Mouse (Mus musculus) c-Kit-negative CD71-positive TER-119-positive erythroid progenitor cells, embryonic 14.5 days (primary cell): Measurements from ENCODE around the gene Tmem115.

ENCODE experiments used
- DNase-seq: peaks from one replicate; pipeline ENCODE4 v3.0.0-alpha.2; 2013; ENCODE audit warnings: low read depth, low spot score

Gene Tmem115

GRCm38 (mm10) chr9:107521711-107522399 is 11.9 kb upstream of the Tmem115 start:
- DNase-seq: no peak

- no peak for DNase-seq
Observed at GRCm38 (mm10) chr9:107522400-107522711, 11.4 kb upstream of the Tmem115 start.

- DNase-seq: peak; percentile 54
Observed at GRCm38 (mm10) chr9:107526198-107527026, 7.3 kb upstream of the Tmem115 start.

DNA sequence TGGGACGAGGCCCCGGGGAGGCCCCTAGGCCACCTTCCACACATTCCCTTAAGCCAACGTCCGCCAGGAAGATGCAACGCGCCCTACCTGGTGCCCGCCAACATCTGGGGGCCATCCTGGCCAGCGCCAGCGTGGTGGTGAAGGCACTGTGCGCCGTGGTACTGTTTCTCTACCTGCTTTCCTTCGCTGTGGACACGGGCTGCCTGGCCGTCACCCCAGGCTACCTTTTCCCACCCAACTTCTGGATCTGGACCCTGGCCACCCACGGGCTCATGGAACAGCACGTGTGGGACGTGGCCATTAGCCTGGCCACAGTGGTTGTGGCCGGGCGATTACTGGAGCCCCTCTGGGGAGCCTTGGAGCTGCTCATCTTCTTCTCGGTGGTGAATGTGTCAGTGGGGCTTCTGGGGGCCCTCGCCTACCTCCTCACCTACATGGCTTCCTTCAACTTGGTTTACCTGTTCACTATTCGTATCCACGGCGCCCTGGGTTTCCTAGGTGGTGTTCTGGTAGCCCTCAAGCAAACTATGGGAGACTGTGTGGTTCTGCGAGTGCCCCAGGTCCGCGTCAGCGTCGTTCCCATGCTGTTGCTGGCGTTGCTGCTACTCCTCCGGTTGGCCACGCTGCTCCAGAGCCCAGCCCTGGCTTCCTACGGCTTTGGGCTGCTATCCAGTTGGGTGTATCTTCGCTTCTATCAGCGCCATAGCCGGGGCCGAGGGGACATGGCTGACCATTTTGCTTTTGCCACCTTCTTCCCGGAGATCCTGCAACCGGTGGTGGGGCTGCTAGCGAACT is 860 bp downstream of the Tmem115 start:
- no peak for DNase-seq

DNA sequence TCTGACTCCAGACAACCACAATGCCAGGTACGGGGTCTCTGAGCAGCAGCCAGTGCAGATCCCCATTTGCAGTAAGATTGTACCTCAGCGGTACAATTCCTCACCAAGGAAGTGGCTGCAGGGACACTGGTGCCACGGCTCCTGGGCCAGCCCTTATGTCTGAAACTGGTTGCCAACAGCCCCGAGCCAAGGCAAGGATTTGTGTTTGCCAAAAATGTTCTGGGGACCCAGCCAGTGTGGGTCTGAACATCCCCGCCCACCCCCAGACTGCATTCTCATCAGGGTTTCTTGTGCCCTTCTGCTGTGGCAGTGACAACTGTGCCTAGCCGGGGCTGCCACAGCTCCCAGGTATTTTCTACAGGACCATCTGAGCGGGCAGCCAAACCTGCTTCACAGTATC is 4.5 kb downstream of the Tmem115 start:
- no peak for DNase-seq

GRCm38 (mm10) chr9:107538711-107539110 is 5.0 kb downstream of the Tmem115 start:
- DNase-seq: no peak

- no peak for DNase-seq
Observed at GRCm38 (mm10) chr9:107539940-107540339, 6.2 kb downstream of the Tmem115 start.

- no peak for DNase-seq
Observed at GRCm38 (mm10) chr9:107540420-107540819, 6.7 kb downstream of the Tmem115 start.

DNA sequence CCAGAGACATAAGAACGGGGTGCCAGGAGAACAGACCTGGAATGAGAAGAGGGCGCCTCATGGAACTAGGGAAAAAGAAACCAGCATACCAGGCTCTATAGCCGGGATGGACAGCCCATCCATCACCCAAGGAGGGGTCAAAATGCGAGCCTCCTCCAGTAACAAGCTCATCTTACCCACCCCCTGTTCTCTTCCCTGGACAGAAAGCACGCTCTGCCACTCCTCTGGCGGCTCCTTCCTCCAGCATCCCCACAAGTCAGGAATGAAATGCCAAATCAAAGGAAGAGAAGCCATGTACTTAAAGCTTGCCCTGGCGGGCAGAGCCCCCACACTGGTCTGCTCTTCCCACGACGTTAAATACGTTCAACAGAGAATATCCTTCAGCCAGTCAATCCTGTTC is 7.3 kb downstream of the Tmem115 start:
- no peak for DNase-seq

DNA sequence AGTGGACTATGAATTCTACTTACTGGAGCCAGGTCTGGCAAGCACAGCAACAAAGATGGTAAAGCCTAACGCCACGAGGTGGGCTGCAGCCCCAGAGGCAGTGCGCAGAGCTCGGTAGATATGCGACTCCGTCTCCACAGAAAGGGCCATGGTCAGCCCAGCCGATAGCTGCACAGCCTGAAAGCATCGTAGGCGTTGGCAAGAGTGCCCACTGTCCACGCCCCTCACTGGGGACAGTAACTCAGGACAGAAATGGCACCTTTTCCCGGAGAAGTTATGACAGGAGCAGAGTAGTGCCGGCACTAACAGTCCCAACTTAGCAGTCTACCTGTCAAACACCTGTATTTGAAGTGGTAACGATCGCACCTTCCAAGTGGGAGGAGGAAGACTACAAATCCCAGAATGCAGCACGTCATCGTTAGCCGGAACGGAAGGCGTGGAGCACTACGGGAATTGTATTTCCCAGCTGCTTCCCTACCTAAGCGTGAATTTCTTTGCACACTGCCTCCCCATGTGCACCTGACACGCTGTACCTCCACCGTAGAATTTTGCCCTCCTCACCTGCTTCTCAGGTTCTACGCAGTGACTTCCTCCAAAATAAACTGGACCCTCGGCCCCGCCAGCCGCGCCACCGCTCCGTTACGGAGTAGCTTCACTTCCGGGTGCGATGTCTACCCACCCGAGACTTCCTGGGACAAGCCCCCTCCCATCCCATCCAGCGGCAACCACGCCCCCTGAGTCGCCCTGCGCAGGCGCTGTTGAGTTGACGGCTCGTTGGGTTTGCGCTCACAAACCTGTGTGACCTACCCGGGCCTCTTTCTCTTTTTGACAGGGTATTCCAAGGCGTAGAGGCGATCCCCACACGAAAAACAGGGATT is 8.0 kb downstream of the Tmem115 start, which contains the start of the genes Cyb561d2 and Nprl2:
Gene Cyb561d2 (minus strand): TSS at position 720 of the 878 bp plus-strand sequence.
Gene Nprl2 (plus strand): TSS at position 753 of the 878 bp plus-strand sequence.
- DNase-seq: peak; percentile 71

DNA sequence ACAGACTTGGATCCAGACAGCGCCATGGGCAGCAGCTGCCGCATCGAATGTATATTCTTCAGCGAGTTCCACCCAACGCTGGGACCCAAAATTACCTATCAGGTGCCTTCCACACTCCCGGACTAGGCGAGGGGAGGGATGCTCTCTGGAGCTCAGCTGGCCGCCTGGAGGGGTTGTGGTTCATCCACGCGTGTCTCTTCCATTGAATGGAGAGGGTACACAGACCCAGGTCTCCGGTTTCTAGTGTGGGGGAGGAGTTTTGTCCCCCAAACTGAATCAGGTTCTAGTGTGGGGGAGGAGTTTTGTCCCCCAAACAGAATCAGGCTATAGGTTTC is 8.6 kb downstream of the Tmem115 start:
- no peak for DNase-seq

GRCm38 (mm10) chr9:107542721-107543120 is 9.0 kb downstream of the Tmem115 start:
- no peak for DNase-seq

DNA sequence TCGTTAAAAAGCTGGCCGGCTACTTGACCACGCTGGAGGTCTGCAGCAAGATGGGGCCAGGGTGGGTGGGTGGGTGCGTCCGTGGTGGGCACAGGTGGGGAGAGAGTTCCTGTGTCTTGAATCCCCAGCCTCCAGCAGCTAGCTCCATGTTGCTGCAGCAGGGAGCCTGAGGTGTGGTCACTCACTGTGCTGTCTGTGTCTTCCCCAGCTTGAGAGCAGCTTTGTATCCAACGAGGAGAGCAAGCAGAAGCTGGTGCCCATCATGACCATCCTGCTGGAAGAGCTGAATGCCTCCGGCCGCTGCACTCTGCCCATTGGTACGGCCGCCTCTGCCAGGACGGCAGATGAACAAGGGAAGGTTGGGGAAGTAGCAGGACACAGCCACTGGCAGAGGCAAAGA is 9.6 kb downstream of the Tmem115 start:
- no peak for DNase-seq

DNA sequence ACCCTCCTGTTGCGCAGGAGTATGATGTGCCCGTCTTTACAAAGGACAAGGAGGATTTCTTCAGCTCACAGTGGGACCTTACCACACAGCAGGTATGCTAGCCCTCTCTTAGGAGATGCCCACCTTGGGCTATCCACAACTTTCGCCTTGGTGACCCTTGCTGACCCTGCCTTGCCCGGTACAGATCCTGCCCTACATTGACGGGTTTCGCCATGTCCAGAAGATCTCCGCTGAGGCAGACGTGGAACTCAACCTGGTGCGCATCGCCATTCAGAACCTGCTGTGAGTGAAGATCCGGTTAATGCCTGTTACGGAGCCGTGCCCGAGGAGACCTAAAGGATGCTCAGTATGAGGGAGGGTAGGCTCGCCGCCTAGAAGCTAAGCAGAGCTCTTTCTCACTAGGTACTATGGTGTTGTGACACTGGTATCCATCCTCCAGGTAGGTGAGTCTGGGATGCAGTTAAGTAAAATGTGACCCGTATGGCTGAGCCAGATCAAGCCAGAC is 10.5 kb downstream of the Tmem115 start:
- no peak for DNase-seq

- DNase-seq: no peak
Observed at GRCm38 (mm10) chr9:107544729-107545128, 11.0 kb downstream of the Tmem115 start.

DNA sequence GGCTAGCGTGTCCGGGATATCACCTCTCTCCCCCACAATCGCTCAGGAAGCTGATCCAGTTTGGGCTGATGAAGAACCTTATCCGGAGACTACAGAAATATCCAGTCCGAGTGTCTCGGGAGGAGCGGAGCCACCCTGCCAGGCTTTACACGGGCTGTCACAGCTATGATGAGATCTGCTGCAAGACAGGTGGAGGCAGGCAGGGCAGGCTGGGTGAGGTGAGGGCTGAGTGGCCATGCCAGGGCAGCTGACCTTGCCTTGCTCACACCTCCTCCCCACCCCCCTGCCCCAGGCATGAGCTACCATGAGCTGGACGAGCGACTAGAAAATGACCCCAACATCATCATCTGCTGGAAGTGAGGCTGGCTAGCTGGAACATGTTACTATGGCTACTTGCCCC is 11.5 kb downstream of the Tmem115 start:
- no peak for DNase-seq

DNA sequence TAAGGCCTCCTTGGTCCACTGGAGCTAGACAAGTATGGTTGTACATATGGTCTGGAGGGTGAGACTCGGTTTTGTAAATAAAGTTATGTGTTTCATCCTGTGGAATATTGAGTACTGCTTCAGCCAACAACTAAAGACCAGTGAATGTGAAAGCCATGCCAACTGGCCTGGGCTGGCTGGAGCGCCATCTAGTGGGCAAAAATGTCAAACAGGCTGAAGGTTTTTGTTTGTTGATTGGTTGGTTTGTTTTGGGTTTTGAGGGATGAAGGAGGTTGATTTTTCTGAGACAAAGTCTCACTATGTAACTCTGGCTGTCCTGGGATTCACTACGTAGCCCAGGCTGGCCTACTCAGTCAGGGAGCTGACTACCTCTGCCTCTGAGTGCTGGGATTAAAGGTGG is 11.9 kb downstream of the Tmem115 start:
- DNase-seq: peak; percentile 65

GRCm38 (mm10) chr9:107547026-107547425 is 13.3 kb downstream of the Tmem115 start, which contains the start of gene Zmynd10:
Zmynd10 (plus strand) TSS chr9:107547298.
- DNase-seq: peak; percentile 85

- DNase-seq: no peak
Observed at GRCm38 (mm10) chr9:107547957-107548356, 14.2 kb downstream of the Tmem115 start.

GRCm38 (mm10) chr9:107548820-107549219 is 15.1 kb downstream of the Tmem115 start:
- DNase-seq: no peak
